Mouse (Mus musculus) midbrain, postnatal 0 days (tissue): ENCODE measurements at regions not wholly inside any gene's neighbourhood (a gene's known extent, or its start where the extent isn't known, plus 50 kb on each side); places are given as distances from the start of the nearest gene placed in this dataset.

ENCODE experiments used
- ATAC-seq: fragments of 200-750 bp; cut with Nextera tagmentation; 2 replicates; pipeline ENCODE4 v1.8.0; 2017; ENCODE audit warnings: moderate number of reproducible peaks, mild to moderate bottlenecking, moderate TSS enrichment, moderate library complexity; ENCODE audit not compliant: low FRiP score
- DNase-seq: peaks from one replicate; pipeline ENCODE4 v3.0.0-alpha.2; 2015; ENCODE audit warnings: low spot score
- H3K27ac ChIP-seq: fragments of 300-500 bp; sonication (generic); 2 replicates; pipeline ENCODE4 v1.5.1; 2014; ENCODE audit warnings: low read depth, mild to moderate bottlenecking, low read length, mixed read lengths
- H3K27me3 ChIP-seq: fragments of 300-500 bp; sonication (generic); 2 replicates; pipeline ENCODE4 v1.6.1; 2014; ENCODE audit warnings: low read length, control low read depth, mixed read lengths; ENCODE audit not compliant: insufficient read depth
- H3K36me3 ChIP-seq: fragments of 300-500 bp; sonication (generic); 2 replicates; pipeline ENCODE4 v1.6.1; 2014; ENCODE audit warnings: low read length, control low read depth, mixed read lengths; ENCODE audit not compliant: insufficient read depth
- H3K4me1 ChIP-seq: fragments of 300-500 bp; sonication (generic); 2 replicates; pipeline ENCODE4 v1.6.1; 2014; ENCODE audit warnings: mild to moderate bottlenecking, control low read depth, antibody characterized with exemption, low read length, mixed read lengths; ENCODE audit not compliant: insufficient read depth
- H3K4me2 ChIP-seq: fragments of 300-500 bp; sonication (generic); 2 replicates; pipeline ENCODE4 v1.6.1; 2014; ENCODE audit warnings: low read depth, mild to moderate bottlenecking, low read length, mixed read lengths; ENCODE audit not compliant: poor library complexity, severe bottlenecking
- H3K4me3 ChIP-seq: fragments of 300-500 bp; sonication (generic); 2 replicates; pipeline ENCODE4 v1.5.1; 2014; ENCODE audit warnings: low read depth, mild to moderate bottlenecking, low read length, moderate library complexity
- H3K9ac ChIP-seq: fragments of 300-500 bp; sonication (generic); replicated peaks from 2 replicates; pipeline ENCODE4 v1.6.1; 2014; ENCODE audit warnings: mild to moderate bottlenecking, low read length, moderate library complexity, mixed read lengths; ENCODE audit not compliant: poor library complexity, severe bottlenecking
- H3K9me3 ChIP-seq: fragments of 300-500 bp; sonication (generic); 2 replicates; pipeline ENCODE4 v1.6.1; 2016; ENCODE audit warnings: low read length, control low read depth
- CTCF ChIP-seq: IDR thresholded peaks from 2 replicates; pipeline ENCODE4 v1.5.1; 2016; ENCODE audit warnings: antibody characterized with exemption, mild to moderate bottlenecking
- WGBS: fragments of 180-500 bp; shearing (Covaris S2); extraction: QIAGEN DNeasy Blood & Tissue Kit; methylation state at CpG from one replicate; pipeline ENCODE4 v1.1.7; 2014; 5-methylcytosine and 5-hydroxymethylcytosine counted together

- Histone ChIP-seq H3K4me1 (no peaks in the 10 kb centered on the region), H3K27me3 (no peaks in the 10 kb centered on the region), H3K4me3 (no peak overlapping the region), H3K36me3 (no peaks in the 10 kb centered on the region), H3K9ac (no peak overlapping the region), H3K9me3 (no peaks in the 10 kb centered on the region), H3K4me2 (no peak overlapping the region), H3K27ac (no peak overlapping the region)
- DNase-seq (peak; percentile 8), ATAC-seq (no peak)
- WGBS, result 75% methylated on average over 2 of the region's 2 CpGs
- no peak for TF ChIP-seq CTCF
Observed at GRCm38 (mm10) chr15:42100730-42101129, 1966.6 kb downstream of the 9330182O14Rik start.

- no peak overlapping the region for H3K9ac ChIP-seq
- H3K4me2 ChIP-seq, result no peak overlapping the region
- no peaks in the 10 kb centered on the region for H3K9me3 ChIP-seq
- DNase-seq (no peak), ATAC-seq (no peak)
- no peaks in the 10 kb centered on the region for H3K4me1 ChIP-seq
- no peak for TF ChIP-seq CTCF
- H3K27me3 ChIP-seq, result no peaks in the 10 kb centered on the region
- H3K4me3 ChIP-seq, result no peak overlapping the region
- H3K27ac ChIP-seq, result no peak overlapping the region
- no peaks in the 10 kb centered on the region for H3K36me3 ChIP-seq
- 88% methylated on average over 2 of the region's 2 CpGs for WGBS
Observed at GRCm38 (mm10) chr15:42104816-42105215, 1970.7 kb downstream of the 9330182O14Rik start.

GRCm38 (mm10) chr15:42107106-42107505, 1972.9 kb downstream of the 9330182O14Rik start:
- TF ChIP-seq CTCF, result no peak

GRCm38 (mm10) chr15:42111811-42112210, 1977.6 kb downstream of the 9330182O14Rik start:
- Histone ChIP-seq H3K4me3 (no peak overlapping the region), H3K27ac (no peak overlapping the region), H3K9ac (no peak overlapping the region), H3K4me1 (no peaks in the 10 kb centered on the region), H3K4me2 (no peak overlapping the region), H3K36me3 (no peaks in the 10 kb centered on the region), H3K9me3 (no peaks in the 10 kb centered on the region), H3K27me3 (no peaks in the 10 kb centered on the region)
- TF ChIP-seq CTCF, result no peak
- DNase-seq, result no peak
- 66% methylated on average over 5 of the region's 5 CpGs for WGBS
- no peak for ATAC-seq

More at GRCm38 (mm10) chr15:42107106-42107505, 1972.9 kb downstream of the 9330182O14Rik start:
- Histone ChIP-seq H3K27me3 (no peaks in the 10 kb centered on the region), H3K4me3 (no peak overlapping the region), H3K9me3 (no peaks in the 10 kb centered on the region), H3K36me3 (no peaks in the 10 kb centered on the region), H3K4me1 (no peaks in the 10 kb centered on the region), H3K4me2 (no peak overlapping the region), H3K27ac (no peak overlapping the region), H3K9ac (no peak overlapping the region)
- DNase-seq (no peak), ATAC-seq (no peak)

GRCm38 (mm10) chr15:42127471-42127870, 1993.3 kb downstream of the 9330182O14Rik start:
- no peak overlapping the region for H3K4me3 ChIP-seq
- no peaks in the 10 kb centered on the region for H3K9me3 ChIP-seq
- WGBS, result 94% methylated on average over 1 of the region's 1 CpGs
- no peak overlapping the region for H3K9ac ChIP-seq
- no peaks in the 10 kb centered on the region for H3K4me1 ChIP-seq
- ATAC-seq (no peak), DNase-seq (no peak)
- no peak overlapping the region for H3K4me2 ChIP-seq
- H3K36me3 ChIP-seq, result no peaks in the 10 kb centered on the region
- H3K27ac ChIP-seq, result no peak overlapping the region
- no peak for TF ChIP-seq CTCF
- H3K27me3 ChIP-seq, result no peaks in the 10 kb centered on the region

GRCm38 (mm10) chr15:42128976-42129375, 1994.8 kb downstream of the 9330182O14Rik start:
- WGBS, result 92% methylated on average over 3 of the region's 3 CpGs
- no peaks in the 10 kb centered on the region for H3K36me3 ChIP-seq
- no peaks in the 10 kb centered on the region for H3K27me3 ChIP-seq
- H3K9me3 ChIP-seq, result no peaks in the 10 kb centered on the region
- DNase-seq, result no peak
- no peak for TF ChIP-seq CTCF
- H3K4me2 ChIP-seq, result no peak overlapping the region
- no peak for ATAC-seq
- H3K4me1 ChIP-seq, result no peaks in the 10 kb centered on the region
- no peak overlapping the region for H3K27ac ChIP-seq
- no peak overlapping the region for H3K4me3 ChIP-seq
- H3K9ac ChIP-seq, result no peak overlapping the region
